Mouse (Mus musculus) retina, adult 2 months (tissue): ENCODE results near the gene Zfp518a.

Experiments used
- DNase-seq: peaks from one replicate; pipeline ENCODE4 v3.0.0-alpha.2; 2012; ENCODE audit warnings: low read depth, low spot score

The Zfp518a gene

GRCm38 (mm10) chr19:40894519-40895392, at the start of gene Zfp518a:
Gene Zfp518a (plus strand): TSS chr19:40894705.
- DNase-seq = peak; percentile 87

GRCm38 (mm10) chr19:40844731-40845130, 49.8 kb upstream of the Zfp518a start:
- DNase-seq = no peak

- DNase-seq = no peak
Observed at GRCm38 (mm10) chr19:40849391-40849790, 45.1 kb upstream of the Zfp518a start.

GRCm38 (mm10) chr19:40859555-40859954, 35.0 kb upstream of the Zfp518a start:
- DNase-seq = no peak

- DNase-seq = no peak
Observed at GRCm38 (mm10) chr19:40868284-40868683, 26.2 kb upstream of the Zfp518a start.

- DNase-seq = no peak
Observed at GRCm38 (mm10) chr19:40869425-40870105, 24.9 kb upstream of the Zfp518a start.

GRCm38 (mm10) chr19:40872955-40873665, 21.4 kb upstream of the Zfp518a start:
- DNase-seq = peak; percentile 98

GRCm38 (mm10) chr19:40881700-40882099, 12.8 kb upstream of the Zfp518a start:
- DNase-seq = no peak

GRCm38 (mm10) chr19:40888887-40889286, 5.6 kb upstream of the Zfp518a start:
- no peak for DNase-seq

GRCm38 (mm10) chr19:40894071-40894506, 416 bp upstream of the Zfp518a start:
- DNase-seq = no peak

GRCm38 (mm10) chr19:40895393-40895703, 843 bp downstream of the Zfp518a start:
- DNase-seq = no peak

- no peak for DNase-seq
Observed at GRCm38 (mm10) chr19:40931581-40932369, 37.3 kb downstream of the Zfp518a start.

- no peak for DNase-seq
Observed at GRCm38 (mm10) chr19:40935376-40935775, 40.9 kb downstream of the Zfp518a start.

- no peak for DNase-seq
Observed at GRCm38 (mm10) chr19:40936038-40936437, 41.5 kb downstream of the Zfp518a start.

- DNase-seq = no peak
Observed at GRCm38 (mm10) chr19:40943552-40943951, 49.0 kb downstream of the Zfp518a start.

GRCm38 (mm10) chr19:40946937-40947577, 52.6 kb downstream of the Zfp518a start:
- no peak for DNase-seq

GRCm38 (mm10) chr19:40958981-40959380, 64.5 kb downstream of the Zfp518a start:
- DNase-seq = no peak

GRCm38 (mm10) chr19:40962988-40963387, 68.5 kb downstream of the Zfp518a start:
- DNase-seq = no peak

- no peak for DNase-seq
Observed at GRCm38 (mm10) chr19:40964367-40964891, 69.9 kb downstream of the Zfp518a start.

GRCm38 (mm10) chr19:40964936-40965850, 70.7 kb downstream of the Zfp518a start:
- no peak for DNase-seq
